In the genomic region with DNA sequence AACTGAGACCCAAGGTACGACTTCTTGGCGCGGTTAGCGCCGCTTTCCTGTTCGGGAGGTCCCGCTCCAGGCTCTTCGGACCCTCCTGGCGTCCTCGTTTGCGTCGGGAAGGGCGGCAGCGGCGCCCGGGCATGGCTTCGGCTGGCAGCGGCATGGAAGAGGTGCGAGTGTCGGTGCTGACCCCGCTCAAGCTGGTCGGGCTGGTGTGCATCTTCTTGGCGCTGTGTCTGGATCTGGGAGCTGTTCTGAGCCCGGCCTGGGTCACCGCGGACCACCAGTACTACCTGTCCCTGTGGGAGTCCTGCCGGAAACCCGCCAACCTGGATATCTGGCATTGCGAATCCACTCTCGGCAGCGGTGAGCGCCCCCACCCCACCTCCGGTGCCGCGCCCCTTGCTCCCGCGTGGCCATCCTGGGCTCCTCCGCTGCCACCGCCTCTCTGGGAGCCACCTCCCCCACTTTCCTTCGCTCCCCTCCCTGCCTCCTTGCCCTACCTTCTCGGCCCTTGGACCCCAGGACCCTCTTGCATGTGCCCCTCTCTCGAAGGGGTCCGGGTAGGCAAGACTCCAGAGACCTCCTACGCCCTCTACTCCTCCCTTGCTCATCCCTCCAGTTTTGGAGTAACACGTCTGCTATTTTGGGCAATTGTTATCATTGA, we compare ENCODE assay signal across 7 mouse cellular contexts. TPM values are rescaled to one million over a fixed set of nuclear protein-coding genes. Genes with fewer than 3 reads are reported as not detected.
A peak's percentile ranks its signal among the peaks of the same experiment; 100 is the strongest.
DNase-seq lines count a peak whose midpoint lies in the region; ATAC-seq and TF ChIP-seq lines count a peak whose summit lies in the region.

No protein-coding gene starts in this region.

- H3K4me2 ChIP-seq in intestine, embryonic 15.5 days (replicated peaks), result peak overlapping the region; percentile 65

- H3K27me3 ChIP-seq in intestine, embryonic 15.5 days (replicated peaks), result no peaks in the 10 kb centered on the region

- peak; percentile 73 for ATAC-seq in intestine, embryonic 15.5 days

- no peaks in the 10 kb centered on the region for H3K4me1 ChIP-seq in intestine, embryonic 15.5 days (replicated peaks)

- intact Hi-C loops in gastrocnemius, adult 2 months (cut with DNase I), result no loop called here

- no peak for TF ChIP-seq CTCF in gastrocnemius, adult 2 months (IDR thresholded peaks at IDR 0.05)

- DNase-seq in retina, embryonic 14.5 days (ENCODE audit: low spot score), result peak; percentile 41
- no peak for DNase-seq in retina, postnatal 1 day
- peak; percentile 16 to 29 for DNase-seq in cerebellum, postnatal 36 days
- DNase-seq in gastrocnemius, adult 2 months, result peak; percentile 27
- peak; percentile 8 to 21 for DNase-seq in lung, postnatal 4 days
- peak; percentile 45 for DNase-seq in testis, postnatal 10 days (ENCODE audit: low spot score)

- peak overlapping the region; percentile 82 for H3K4me3 ChIP-seq in gastrocnemius, adult 2 months
- H3K4me3 ChIP-seq in intestine, embryonic 15.5 days (replicated peaks), result peak overlapping the region; percentile 52

- H3K9me3 ChIP-seq in intestine, embryonic 15.5 days, result no peaks in the 10 kb centered on the region

- peak overlapping the region; percentile 45 for H3K9ac ChIP-seq in intestine, embryonic 15.5 days

- 13% methylated on average over 45 of the region's 45 CpGs for WGBS in intestine, embryonic 15.5 days

- peak overlapping the region; percentile 80 for H3K27ac ChIP-seq in gastrocnemius, adult 2 months
- H3K27ac ChIP-seq in intestine, embryonic 15.5 days, result peak overlapping the region; percentile 83

- H3K36me3 ChIP-seq in intestine, embryonic 15.5 days, result no peaks in the 10 kb centered on the region

RNA-seq across cellular contexts. Expression of a gene that starts 0.4 kb away (rescaled TPM):
- total RNA-seq in gastrocnemius, adult 2 months (2021), result 10 to 100 TPM in 1 of 2 experiments, 1 to 10 TPM in 1; 4.5 to 10.8 TPM
- 14.3 and 15.1 TPM in 2 replicates for polyA plus RNA-seq in intestine, embryonic 15.5 days (2015; fragmentation: Nextera tagmentation; extraction: Ambion mirVana)
